Comparison of ENCODE assay signal across 13 mouse cellular contexts in the genomic region with DNA sequence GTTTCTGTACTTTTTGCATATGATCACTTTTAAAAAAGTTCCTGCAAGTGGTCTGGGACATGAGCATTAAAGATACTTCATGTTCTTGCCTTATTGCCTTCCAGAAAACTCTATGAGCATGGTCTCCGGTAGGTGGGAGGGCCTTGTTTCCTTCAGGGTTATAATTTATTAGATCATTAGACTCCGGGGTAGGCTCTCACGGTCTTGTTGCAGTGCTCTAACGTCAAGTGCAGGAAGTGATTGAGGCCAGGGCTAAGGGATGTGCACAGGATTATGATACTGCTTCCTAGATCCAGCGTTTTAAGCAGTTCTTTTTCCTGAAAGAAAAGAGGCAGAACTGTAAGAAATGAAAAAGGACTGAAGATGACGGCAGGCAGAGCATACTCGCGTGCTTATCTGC.
"Had no signal": no experiment of that assay in that cellular context is flagged by ENCODE, and none has a peak within 500 bp of the region (broad histone marks: within the 10 kb centered on the region; RNA-seq: fewer than 3 reads in every experiment).

No protein-coding gene starts in this region.

- H3K36me3 ChIP-seq: lung, embryonic 15.5 days; midbrain, embryonic 15.5 days; neural tube, embryonic 12.5 days had no signal

- H3K4me2 ChIP-seq: liver, embryonic 11.5 days; lung, embryonic 15.5 days; midbrain, embryonic 11.5 days; midbrain, embryonic 15.5 days; neural tube, embryonic 12.5 days had no signal

- H3K27ac ChIP-seq: left cerebral cortex, adult 2 months; limb, embryonic 10.5 days; lung, embryonic 15.5 days; macrophage; midbrain, embryonic 15.5 days; neural tube, embryonic 12.5 days had no signal

- H3K4me3 ChIP-seq: left cerebral cortex, adult 2 months; limb, embryonic 10.5 days; lung, embryonic 15.5 days; megakaryocyte, embryonic 14.5 days; midbrain, embryonic 15.5 days; neural tube, embryonic 12.5 days had no signal

- H3K9ac ChIP-seq: lung, embryonic 15.5 days; midbrain, embryonic 15.5 days; neural tube, embryonic 12.5 days had no signal

- H3K4me1 ChIP-seq: lung, embryonic 15.5 days; midbrain, embryonic 15.5 days; neural tube, embryonic 12.5 days had no signal

- DNase-seq: kidney, adult 9 months; kidney, postnatal 25 days; lung, postnatal 14 days; thymus, postnatal 4 days had no signal

- H3K9me3 ChIP-seq: limb, embryonic 10.5 days; lung, embryonic 15.5 days; megakaryocyte, embryonic 14.5 days; midbrain, embryonic 15.5 days; neural tube, embryonic 12.5 days had no signal

- ATAC-seq: midbrain, embryonic 15.5 days had no signal

- H3K27me3 ChIP-seq: lung, embryonic 15.5 days; megakaryocyte, embryonic 14.5 days; midbrain, embryonic 15.5 days; neural tube, embryonic 12.5 days had no signal
